Mouse (Mus musculus) thymus, postnatal 36 days (tissue): ENCODE measurements around the gene Dctpp1.

ENCODE experiments used
- DNase-seq, 2 experiments: peaks; one replicate each; pipeline ENCODE4 v3.0.0; 2022; ENCODE audit warnings: mixed read lengths in 2 of 2

Dctpp1 gene

GRCm38 (mm10) chr7:127228615-127229303 lies 31.8 kb downstream of the Dctpp1 start:
- peak; percentile 88 to 91 for DNase-seq

- DNase-seq, result no peak
Measured at GRCm38 (mm10) chr7:127225147-127225995, 35.1 kb downstream of the Dctpp1 start.

GRCm38 (mm10) chr7:127224616-127225015 lies 35.9 kb downstream of the Dctpp1 start:
- no peak for DNase-seq

- DNase-seq, result no peak
Measured at GRCm38 (mm10) chr7:127223515-127224478, 36.7 kb downstream of the Dctpp1 start.

DNA sequence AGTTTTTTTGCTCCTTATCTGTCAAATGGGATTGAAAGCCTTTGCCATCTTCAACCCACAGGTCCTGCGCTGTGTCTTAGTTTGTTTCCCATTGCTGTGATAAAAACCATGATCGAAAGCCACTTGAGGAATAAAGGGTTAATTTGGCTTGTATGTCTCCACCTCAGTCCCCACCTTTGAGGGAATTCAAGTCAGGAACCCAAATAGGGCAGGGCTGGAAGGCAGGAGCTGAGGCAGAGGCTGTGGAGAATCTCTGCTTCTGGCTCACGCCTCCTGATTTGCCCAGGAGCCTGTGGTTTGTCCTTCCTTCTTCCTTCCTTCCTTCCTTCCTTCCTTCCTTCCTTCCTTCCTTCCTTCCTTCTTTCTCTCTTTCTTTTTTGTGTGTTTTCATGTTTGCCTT lies 37.4 kb downstream of the Dctpp1 start:
- no peak for DNase-seq

GRCm38 (mm10) chr7:127220440-127220839 lies 40.1 kb downstream of the Dctpp1 start:
- DNase-seq, result peak; percentile 31 to 48

DNA sequence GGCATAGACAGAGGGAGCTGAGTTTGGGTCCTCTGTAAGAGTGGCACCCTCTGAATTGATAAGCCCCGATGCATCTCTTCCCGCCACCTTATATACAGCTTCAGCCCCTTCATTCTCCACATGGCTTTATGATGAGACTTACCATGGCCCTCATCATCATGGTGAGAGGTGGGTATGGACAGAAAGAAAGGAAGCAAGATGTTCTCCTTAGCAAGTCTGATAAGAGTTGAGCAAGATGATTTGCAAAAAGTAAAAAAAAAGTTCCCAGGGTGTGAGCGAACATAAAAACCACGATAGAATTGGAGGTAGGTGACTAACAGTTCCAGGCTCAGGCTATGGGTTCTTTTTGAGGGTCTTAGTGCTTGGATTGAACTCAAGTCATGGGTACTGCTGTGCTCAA lies 41.8 kb downstream of the Dctpp1 start:
- DNase-seq, result no peak

DNA sequence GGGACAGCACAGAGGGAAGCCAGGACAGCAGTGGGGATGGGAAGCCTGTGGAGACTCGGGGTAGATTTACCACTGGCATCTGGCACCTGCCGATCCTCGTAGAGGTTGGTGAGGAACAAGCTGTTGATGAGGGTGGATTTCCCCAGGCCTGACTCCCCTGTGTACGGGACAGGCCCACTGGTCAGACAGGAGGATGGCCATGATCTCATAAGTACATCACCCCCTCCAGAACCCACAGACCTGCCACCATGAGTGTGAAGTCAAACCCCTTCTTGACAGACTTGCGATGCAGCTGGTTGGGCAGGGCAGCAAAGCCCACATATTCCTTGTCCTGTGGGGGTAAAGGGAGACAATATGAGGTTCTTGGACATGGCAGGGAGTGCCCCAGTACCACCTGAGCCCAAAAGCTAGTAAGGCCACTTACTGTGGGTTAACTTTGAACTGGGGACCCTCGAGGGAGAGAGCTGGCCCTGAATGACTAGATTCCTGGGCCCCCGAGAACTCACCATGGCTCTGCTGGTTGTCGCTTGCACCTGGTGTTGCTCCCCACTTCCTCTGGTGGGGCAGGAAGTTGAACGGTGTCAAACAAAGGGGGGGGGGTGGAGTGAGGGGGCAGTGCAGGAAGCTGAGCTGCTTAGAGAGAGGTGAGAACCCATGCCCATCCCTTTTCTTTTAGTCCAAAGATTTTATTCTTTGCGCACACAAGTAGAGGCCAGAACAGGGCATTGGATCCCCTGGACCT lies 42.4 kb downstream of the Dctpp1 start:
- peak; percentile 79 to 86 for DNase-seq

- DNase-seq, result peak in 1 of 2 experiments; percentile 38
Measured at GRCm38 (mm10) chr7:127217475-127217874, 43.0 kb downstream of the Dctpp1 start.

DNA sequence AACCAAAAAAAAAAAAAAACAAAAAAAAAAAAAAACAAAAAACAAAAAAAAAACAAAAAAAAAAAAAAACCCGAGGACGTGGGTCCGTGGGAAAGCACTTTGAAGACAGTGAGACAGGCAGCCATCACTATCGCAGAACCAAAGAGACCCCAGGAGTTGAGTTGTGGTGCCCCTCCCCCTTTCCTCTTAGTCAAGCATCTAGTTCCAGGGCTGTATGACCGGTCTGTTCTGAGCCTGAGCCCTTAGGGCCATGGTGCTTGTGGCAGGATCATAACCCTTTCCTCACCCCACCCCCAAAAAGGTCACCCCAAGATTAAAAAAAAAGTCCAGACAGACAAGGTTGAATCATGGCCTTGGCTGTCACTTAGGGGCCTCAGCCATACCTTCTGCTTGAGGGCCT lies 44.2 kb downstream of the Dctpp1 start:
- no peak for DNase-seq

GRCm38 (mm10) chr7:127214981-127215871 lies 45.3 kb downstream of the Dctpp1 start:
- peak; percentile 71 to 82 for DNase-seq

- no peak for DNase-seq
Measured at GRCm38 (mm10) chr7:127214521-127214920, 46.0 kb downstream of the Dctpp1 start.

GRCm38 (mm10) chr7:127213930-127214329 lies 46.6 kb downstream of the Dctpp1 start:
- DNase-seq, result no peak

DNA sequence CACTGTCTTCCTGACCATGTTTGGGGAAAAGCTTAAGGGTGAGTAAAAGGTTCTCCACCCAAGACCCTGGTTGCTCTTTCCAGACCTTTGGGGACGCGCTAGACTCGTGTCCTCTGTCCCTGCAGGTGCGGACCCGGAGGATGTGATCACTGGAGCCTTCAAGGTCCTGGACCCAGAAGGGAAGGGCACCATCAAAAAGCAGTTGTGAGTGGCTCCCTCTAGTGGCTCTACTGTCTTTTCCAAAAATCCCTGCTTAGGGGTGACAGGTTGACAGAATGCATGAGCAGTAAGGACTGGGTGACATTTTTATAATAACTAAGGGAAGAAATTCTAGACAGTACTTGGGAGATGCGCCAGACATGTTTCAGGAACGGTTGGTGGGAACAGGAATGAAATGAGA lies 47.0 kb downstream of the Dctpp1 start:
- no peak for DNase-seq

DNA sequence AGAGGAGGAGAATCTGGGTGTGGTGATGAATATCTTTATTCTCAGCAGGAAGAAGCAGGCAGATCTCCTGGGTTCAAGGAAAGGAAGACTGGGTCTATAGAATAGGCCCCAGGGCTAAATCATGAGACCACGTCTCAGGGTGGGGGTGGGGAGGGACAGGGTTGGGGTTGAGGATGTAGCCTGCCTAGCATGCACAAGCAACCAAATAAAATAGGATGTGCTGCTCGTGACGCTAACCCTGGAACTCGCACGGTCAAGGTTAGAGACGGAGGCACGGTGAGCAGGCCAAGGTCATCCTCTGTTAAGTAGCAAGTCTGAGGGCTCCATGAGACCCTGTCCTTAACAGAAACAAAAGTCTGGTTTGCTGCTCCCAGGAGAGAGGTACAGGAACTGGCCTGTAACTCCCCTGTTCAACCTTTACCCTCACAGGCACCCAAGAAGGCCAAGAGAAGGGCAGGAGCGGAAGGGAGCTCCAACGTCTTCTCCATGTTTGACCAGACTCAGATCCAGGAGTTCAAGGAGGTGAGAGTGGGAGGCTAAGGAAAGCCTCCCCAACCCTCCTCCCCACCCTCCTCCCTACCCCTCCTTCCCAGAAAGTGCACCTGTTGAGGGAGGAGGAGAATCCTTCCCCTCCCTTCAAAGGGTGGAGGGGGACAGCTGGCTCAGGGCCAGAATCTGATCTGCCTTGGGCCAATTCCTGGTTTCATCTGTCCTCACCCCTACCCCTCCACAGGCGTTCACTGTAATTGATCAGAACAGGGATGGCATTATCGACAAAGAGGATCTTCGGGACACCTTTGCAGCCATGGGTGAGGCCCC lies 47.9 kb downstream of the Dctpp1 start:
- no peak for DNase-seq

DNA sequence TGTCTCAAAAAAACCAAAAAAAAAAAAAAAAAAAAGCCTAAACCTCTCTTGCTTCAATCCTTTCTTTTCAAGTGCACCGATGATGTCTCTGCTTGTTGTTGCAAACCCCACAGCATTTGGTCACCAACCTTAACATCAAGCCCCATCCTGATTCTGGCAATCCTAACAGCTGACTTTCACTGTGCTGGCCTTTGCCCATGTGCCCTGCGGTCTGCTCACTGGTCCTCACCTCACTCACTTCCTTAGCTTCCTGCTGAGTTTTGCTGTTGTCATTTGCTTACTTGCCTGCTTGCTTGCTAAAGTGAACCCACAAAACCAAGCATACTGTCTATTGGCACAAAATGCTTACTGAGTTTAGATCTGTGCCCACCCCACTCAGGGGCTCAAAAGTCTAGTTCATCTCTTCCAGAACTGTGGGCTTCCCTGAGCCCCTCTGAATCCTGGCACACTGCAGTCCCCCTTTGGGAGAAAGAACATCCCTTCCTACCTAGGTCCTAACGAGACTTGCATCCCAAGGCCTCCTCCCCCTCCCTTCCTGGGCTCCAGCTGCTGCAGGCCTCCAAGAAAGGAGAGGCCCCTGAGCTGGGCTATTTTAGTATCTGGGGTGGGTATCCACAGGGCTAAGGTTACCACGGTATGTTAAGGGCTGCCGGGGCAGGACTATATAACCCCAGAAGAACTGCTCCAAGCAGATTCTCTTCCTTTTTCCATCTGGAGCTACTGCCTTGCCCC lies 49.3 kb downstream of the Dctpp1 start:
- DNase-seq, result peak in 1 of 2 experiments; percentile 45

DNA sequence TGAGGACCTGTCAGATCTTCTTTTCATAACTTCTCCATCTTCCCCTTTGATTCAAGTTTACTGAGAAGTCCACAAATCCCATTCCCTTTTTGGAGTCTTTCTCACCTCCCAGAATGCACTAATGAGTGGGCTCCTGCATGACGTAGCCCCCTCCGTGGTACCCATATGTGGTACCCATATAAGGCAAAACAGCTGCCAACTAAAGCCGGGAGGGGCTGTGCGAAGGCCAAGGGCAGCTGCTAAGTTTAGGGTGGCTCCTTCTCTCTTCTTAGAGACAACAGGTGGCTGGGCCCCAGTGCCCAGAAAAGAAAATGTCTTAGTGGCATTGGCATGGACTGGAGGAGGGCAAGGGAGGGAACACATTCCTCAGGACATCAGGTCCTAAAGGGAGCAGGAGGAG lies 50.2 kb downstream of the Dctpp1 start:
- peak; percentile 43 to 69 for DNase-seq

GRCm38 (mm10) chr7:127209851-127210250 lies 50.7 kb downstream of the Dctpp1 start:
- peak in 1 of 2 experiments; percentile 18 for DNase-seq
